Mouse (Mus musculus) liver (tissue): ENCODE measurements around the gene Fry.
"Not testable (repeated sequence)": the region's sequence is repeated elsewhere in the genome, so short reads cannot be mapped to it uniquely, and the experiment has no call there.

Experiments
- DNase-seq: peaks from one replicate; pipeline ENCODE4 v3.0.0-alpha.2; 2020; ENCODE audit warnings: mixed read lengths

Gene Fry

DNA sequence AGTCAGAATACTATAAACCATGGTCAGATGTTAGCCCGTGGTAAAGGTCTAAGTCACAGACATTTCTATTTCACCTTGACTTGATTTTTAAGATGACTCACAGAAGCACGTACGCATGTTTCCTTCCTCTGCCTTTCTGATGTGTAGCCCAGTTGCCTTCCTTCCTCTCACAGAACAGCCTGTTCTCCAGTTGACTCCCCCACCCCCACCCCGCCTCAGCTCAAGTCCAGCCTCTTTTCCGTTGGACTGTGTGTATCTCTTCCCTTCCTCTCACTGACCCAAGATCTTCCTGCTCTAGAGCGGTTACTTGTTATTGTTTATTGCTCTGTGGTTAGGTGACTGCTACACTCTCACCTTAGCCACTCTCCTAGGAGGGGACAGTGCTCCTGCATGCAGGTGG lies 350.0 kb downstream of the Fry start:
- DNase-seq: peak; percentile 38

DNA sequence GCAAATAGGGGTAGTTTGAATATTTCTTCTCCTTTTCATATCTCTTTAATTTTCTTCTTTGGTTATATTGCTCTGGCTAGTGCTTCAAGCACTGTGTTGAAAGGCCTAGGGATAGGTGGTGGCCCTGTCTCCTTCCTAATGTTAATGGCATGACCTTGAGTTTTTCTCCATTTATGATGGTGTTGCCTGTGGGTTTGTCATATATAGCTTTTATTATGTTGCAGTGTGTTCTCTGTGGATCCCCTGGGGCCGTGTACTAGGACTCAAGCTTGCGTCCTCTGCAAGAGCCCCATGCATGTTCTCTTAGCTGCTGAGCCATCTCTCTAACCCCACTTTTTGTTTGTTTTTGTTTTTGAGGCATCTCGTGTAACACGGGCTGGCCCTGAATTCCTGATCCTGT lies 358.9 kb downstream of the Fry start:
- DNase-seq: no peak

DNA sequence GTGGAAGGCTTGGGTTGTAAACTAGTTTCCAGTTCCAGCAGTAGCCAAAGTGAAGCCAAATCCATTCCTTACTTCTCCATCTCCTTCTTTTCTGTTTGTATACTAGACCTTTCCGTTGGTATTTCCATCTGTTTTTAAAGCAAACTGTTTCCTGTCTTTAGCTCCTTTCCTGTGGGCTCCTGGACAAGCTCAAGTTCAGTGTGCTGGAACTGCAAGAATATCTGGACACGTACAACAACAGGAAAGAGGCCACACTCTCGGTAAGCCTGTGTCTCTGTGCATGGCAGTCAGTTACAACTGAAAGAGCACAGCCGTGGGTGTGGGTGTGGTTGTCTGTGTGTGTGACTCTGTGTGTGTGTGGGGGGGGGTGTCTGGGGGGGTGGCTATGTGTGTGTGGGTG lies 360.2 kb downstream of the Fry start:
- DNase-seq: no peak

DNA sequence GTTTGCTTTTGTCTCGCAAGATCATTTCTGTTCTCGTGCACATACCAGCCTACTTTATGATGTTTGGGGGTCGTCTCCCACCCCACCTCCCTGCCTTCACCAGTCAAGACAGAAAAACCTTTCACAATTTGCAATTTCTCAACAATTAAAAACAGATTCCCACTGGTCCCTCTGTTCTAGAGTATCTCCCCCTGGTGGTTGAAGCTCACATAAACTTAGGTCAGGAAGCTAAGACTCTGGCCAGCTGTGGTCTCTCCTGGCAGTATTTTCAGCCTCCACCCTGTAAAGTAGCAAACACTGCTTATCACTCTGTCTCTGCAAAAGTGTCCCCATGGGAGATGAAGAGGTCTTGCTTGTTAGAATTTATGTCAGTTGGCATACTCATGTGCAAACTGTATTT lies 366.8 kb downstream of the Fry start:
- no peak for DNase-seq

DNA sequence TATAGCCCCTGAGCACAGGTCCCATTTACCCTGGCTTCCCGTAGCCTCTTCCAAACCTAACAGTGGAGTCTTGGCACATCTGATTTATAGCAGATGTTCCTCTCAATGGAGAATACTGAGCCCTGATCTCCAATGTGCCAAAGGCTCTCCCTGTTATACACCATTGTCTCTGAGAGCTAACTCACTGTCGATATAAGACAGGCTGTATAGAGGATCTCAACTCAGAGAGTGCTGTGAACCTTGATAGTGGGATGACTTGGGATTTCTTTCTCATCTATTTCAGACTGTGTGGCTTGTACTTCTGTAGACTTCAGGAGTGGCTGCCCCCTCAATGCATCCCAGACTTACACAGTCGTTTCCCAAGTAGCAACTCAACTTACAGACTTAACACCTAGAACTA lies 371.8 kb downstream of the Fry start:
- no peak for DNase-seq

DNA sequence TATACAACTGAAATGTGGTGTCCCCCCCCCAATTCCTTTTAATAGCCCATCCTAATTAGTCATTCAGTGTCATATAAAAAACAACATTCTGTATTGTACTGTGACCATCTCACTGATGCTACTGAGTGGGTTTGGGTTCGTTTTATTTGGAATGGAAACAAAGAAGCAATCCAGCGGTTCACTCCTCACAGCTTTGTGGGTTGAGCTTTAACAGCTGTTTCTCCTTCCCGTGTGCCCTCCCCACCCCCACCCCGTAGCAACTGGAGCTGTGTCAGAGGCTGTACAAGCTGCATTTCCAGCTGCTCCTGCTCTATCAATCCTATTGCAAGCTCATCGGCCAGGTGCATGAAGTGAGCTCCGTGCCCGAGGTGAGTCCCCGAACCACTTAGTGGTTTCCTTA lies 372.4 kb downstream of the Fry start:
- peak; percentile 10 for DNase-seq

DNA sequence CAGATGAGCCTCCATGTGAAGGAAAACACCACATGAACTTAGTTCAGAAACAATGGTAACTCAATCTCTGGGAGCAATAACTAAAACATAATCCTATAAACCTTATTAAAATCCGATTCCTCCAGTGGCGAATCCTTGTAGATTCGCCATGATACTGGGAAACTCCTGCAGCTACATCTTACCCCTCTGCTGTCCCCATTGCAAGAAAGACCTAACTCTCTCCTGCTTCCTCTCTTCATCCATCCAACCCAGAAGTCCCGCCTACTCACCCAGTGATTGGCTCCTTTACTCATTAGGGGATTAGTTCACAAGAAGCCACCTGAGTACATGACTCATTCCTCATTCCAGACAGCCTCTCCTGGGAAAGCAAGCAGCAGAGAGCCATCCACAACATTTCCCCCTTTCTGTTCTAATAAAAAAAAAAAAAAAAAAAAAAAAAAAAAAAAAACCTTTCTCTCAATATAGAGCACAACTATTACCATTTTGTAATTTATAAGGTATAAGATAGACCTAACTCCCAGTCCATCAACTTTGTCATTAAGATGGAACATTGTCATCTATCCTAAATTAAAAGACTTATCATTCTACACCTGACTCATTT lies 373.2 kb downstream of the Fry start:
- not testable (repeated sequence) for DNase-seq

DNA sequence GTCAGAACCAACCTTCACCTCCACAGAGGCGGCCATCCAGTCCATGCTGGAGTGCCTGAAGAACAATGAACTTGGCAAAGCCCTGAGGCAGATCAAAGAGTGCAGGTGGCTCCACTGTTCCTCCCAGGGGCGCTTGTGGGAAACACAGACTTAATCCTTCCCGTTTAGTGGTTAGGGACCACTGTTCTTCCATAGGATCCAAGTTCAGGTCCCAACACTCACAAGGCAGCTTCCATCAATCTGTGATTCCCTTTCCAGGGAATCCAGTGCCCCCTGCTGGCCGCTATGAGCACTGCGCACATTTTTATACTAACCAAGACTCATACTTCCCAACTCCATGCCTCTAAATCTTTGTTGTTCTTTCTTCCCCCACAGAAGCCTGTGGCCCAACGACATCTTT lies 377.3 kb downstream of the Fry start:
- DNase-seq: peak; percentile 41

DNA sequence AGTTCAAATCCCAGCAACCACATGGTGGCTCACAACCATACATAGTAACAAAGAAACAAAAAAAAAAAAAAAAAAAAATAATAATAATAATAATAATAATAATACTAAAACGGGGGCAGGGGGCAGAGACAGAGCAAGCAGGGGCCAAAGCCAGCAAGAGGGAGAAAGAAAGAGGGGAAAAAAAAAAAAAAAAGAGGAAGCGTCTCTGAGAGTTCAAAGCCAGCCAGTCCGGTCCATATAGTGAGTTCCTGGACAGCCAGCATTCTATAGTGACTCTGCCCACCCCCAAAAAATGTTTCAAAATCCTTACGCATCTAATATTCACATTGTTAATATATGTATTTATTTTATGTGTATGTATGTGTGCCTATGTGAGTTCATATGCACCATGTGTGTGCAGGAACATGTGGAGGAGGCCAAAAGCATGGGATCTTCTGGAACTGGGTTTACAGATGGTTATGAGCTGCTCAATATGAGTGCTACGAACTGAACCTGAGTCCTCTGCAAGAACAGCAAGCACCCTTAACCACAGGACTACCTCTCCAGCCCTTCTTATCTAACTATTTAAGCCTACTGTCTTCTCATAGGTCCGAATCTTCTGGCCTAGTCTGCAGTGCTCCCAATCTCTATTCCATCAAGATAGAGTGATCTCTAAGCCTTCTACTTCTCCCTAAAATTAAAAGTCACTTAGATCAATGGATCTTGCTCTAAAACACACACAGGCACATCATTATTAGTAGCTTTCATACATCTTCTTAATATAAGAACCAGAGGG lies 392.2 kb downstream of the Fry start:
- DNase-seq: no peak

DNA sequence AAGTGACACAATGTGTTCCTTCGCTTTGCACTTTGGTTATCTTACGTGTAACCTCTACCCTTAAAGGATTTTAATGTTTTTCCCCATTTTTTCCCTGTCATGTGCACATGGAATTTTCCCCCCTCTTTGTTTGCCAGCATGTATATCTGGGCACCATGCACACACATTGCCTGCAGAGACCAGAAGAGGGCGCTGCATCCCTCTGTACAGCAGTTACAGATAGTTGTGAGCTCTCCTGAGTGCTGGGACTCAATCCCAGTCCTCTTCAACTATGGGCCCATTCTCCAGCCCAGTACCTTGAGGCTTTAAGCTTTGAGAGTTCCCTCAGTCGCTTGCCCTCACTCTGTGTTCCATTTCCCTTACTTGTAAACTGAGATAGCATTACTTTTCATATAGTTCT lies 394.8 kb downstream of the Fry start:
- peak; percentile 10 for DNase-seq

DNA sequence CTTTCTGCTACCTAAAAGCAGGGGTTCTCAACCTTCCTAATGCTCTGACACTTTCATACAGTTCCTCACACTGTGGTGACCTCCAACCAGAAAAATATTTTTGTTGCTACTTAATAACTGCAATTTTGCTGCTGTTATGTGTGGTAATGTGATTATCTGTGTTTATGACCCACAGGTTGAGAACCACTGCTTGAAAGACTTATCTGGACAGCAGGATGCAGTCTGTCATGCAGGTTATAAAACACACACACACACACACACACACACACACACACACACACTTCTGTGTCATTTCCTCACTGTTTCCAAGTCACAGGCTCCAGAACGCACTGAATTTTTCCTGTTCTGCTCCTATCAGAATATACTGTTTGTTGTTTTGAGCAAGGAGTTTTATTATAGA lies 395.6 kb downstream of the Fry start:
- no peak for DNase-seq

DNA sequence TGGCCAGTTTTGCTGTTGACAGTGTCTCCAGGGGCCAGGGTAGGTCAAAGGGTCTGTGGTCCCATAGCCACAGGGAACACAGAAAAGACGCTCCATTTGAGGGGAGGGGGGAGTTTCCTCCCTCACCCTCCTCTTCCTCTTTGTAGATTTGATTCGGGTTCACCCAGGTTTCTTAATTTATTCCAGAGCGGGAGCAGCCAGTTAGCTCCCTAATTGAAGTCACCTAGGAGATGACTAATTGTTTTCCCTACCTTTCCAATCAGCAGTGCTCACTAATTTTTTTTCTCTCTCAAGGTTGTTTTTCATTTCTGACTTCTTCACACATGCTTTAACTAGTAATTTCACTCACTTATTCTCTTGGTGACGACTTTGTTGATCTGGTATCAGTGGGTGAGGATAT lies 399.6 kb downstream of the Fry start, which contains the start of gene Zar1l:
Zar1l (minus strand) TSS at position 101 of the 400 bp plus-strand sequence.
- no peak for DNase-seq

DNA sequence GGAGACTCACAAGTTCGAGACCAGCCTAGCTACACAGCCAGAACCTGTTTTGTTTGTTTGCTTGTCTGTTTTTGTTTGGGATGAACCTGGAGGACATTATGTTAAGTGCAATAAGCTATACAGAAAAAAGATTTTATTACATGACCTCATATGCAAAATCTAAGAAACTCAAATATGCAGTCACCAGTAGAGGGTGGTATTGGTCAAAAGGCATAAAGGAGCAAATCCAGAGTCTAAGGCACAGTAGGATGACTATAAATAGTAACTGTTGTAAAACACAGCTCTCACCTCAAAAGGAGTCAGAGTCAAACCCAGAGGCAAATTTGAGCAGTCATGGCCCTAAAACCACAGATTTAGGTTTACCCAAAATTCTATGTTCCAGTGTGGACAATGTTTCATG lies 401.1 kb downstream of the Fry start:
- DNase-seq: no peak

DNA sequence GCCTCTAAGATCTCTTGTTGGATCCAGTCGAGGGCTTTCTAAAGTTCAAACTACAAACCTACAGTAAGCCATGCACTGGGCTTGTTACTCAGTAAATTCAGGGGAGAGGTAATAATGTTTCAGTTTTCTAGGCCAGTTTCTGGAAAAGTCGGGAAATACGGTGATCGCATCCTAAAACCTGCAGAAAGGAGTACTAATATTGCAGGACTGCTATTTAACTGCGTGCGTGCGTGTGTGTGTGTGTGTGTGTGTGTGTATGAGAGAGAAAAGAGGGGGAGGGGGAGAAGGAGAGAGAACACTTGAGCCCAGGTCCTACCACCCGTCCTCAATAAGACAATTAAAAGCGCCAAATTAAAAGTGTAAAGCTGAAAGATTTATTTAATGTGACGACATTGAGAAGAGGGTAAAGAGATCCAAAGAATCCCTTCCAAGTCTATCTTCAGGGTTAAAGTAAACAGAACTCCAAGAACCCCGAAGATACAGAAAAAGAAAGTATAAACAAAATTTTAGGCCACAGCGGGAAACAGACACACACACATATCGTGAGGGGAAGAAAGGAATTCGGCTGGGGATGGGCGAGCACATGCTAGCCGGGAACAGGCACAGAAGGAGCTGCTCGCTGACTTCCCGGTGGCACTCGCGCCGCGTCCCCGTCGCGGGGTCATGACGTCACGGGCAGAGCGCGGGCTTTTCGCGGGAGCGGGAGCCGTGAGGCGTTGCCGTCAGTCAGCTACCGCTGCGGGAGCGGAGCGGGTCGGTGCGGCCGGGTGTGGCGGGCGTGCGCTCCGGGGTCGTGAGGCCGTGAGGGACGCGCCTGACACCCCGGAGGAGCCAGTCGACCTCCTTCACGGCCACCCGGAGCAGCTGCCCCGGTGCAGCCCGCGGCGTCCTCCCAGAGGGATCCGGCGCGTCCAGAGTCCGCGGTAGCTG lies 403.8 kb downstream of the Fry start, which contains the start of gene Brca2:
Brca2 (plus strand) TSS at position 694 of the 930 bp plus-strand sequence.
- peak; percentile 95 for DNase-seq

DNA sequence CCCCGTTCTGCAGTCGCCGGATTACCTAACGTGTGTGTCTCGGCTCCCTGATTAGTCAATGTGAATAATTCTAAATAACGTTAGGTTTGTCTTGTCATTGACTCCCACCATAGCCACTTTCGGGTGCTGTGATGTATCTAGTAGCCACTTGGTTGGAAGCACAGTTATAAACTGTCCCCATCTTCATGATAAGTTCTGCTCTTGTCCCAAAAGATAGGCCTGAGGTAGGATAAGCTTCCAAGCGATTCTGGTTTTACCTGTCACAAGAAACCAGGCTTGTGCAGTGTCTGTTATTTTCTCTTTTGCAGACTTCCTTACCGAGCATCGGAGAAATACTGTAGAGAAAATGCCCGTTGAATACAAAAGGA lies 404.4 kb downstream of the Fry start:
- no peak for DNase-seq

DNA sequence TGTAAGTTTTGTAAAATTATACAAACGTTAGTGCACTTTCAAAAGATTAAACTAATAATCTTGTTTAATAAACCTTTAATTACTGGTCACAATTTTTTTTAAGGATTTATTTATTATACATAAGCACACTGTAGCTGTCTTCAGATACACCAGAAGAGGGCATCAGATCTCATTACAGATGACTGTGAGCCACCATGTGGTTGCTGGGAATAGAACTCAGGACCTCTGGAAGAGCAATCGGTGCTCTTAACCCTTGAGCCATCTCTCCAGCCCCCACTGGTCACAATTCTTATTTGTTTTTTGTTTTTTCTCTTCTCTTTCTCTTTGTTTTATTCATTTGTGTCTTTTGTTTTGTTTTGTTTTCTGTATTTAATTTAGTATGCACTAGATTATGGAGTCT lies 406.8 kb downstream of the Fry start:
- DNase-seq: no peak

DNA sequence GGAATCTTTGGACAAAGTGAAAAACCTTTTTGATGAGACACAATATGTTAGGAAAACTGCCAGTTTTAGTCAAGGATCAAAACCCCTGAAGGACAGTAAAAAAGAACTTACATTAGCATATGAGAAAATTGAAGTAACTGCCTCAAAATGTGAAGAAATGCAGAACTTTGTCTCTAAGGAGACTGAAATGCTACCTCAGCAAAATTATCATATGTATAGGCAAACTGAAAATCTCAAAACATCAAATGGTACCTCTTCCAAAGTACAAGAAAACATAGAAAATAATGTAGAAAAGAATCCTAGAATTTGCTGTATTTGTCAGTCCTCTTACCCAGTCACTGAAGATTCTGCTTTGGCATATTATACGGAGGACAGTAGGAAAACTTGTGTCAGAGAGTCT lies 422.9 kb downstream of the Fry start:
- DNase-seq: no peak

DNA sequence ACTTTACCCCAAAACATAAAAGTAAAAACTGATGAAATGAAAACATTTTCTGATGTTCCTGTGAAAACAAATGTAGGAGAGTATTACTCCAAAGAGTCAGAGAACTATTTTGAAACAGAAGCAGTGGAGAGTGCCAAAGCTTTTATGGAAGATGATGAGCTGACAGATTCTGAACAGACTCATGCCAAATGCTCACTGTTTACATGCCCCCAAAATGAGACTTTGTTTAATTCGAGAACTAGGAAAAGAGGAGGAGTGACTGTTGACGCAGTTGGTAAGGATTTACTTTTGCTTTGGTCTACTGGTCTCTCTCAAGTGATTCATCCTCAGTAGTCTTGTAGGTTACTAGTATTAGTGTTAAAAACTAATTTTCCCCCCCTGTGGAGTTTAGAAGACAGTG lies 424.7 kb downstream of the Fry start:
- DNase-seq: no peak
